Mouse (Mus musculus) kidney, adult 2 months (tissue): ENCODE data around the gene Dmkn. TPM values are rescaled to one million over a fixed set of nuclear protein-coding genes. Genes with fewer than 3 reads are reported as not detected.
A peak's percentile ranks its signal among the peaks of the same experiment; 100 is the strongest.

Experiments
- DNase-seq: peaks from one replicate; pipeline ENCODE4 v3.0.0; 2021
- H3K27ac ChIP-seq: fragments of 200-500 bp; 2 replicates; pipeline ENCODE4 v1.5.1; 2012; ENCODE audit warnings: low read depth, low read length, control low read depth, inconsistent platforms; ENCODE audit not compliant: insufficient read depth
- H3K27me3 ChIP-seq: fragments of 200-500 bp; replicated peaks from 2 replicates; pipeline ENCODE4 v1.6.1; 2012; ENCODE audit warnings: mild to moderate bottlenecking, moderate library complexity, low read length, inconsistent platforms; ENCODE audit not compliant: control insufficient read depth, insufficient read depth
- H3K36me3 ChIP-seq: fragments of 200-500 bp; 2 replicates; pipeline ENCODE4 v1.6.1; 2012; ENCODE audit warnings: mild to moderate bottlenecking, moderate library complexity, low read length, inconsistent platforms; ENCODE audit not compliant: control insufficient read depth, insufficient read depth
- H3K4me1 ChIP-seq: fragments of 200-500 bp; 2 replicates; pipeline ENCODE4 v1.6.1; 2011; ENCODE audit warnings: low read length; ENCODE audit not compliant: control insufficient read depth, insufficient read depth
- H3K4me3 ChIP-seq: fragments of 200-500 bp; 2 replicates; pipeline ENCODE4 v1.5.1; 2011; ENCODE audit warnings: mild to moderate bottlenecking, low read depth, low read length, control low read depth; ENCODE audit not compliant: insufficient read depth
- CTCF ChIP-seq: fragments of 200-500 bp; conservative IDR thresholded peaks from 2 replicates; pipeline ENCODE4 v1.5.1; 2011; ENCODE audit warnings: low read depth, mild to moderate bottlenecking, control low read depth, low read length, moderate library complexity, mixed read lengths; ENCODE audit not compliant: insufficient read depth, insufficient read length
- POLR2A ChIP-seq: fragments of 200-500 bp; IDR thresholded peaks from one replicate; pipeline ENCODE4 v1.6.1; 2011; ENCODE audit warnings: low read depth, low read length, control low read depth
- WGBS: fragments of 180-500 bp; shearing (Covaris S2); methylation state at CpG from one replicate; pipeline ENCODE4 v1.1.7; 2018; 5-methylcytosine and 5-hydroxymethylcytosine counted together
- polyA plus RNA-seq: library from polyadenylated mRNA; depleted of rRNA; stranded (reverse); fragments of >200 nt; gene quantifications from 2 replicates; pipeline ENCODE4 v1.2.3, GENCODE M21; 2012

Gene Dmkn
- polyA plus RNA-seq, 1 experiment = 2.1 TPM

DNA sequence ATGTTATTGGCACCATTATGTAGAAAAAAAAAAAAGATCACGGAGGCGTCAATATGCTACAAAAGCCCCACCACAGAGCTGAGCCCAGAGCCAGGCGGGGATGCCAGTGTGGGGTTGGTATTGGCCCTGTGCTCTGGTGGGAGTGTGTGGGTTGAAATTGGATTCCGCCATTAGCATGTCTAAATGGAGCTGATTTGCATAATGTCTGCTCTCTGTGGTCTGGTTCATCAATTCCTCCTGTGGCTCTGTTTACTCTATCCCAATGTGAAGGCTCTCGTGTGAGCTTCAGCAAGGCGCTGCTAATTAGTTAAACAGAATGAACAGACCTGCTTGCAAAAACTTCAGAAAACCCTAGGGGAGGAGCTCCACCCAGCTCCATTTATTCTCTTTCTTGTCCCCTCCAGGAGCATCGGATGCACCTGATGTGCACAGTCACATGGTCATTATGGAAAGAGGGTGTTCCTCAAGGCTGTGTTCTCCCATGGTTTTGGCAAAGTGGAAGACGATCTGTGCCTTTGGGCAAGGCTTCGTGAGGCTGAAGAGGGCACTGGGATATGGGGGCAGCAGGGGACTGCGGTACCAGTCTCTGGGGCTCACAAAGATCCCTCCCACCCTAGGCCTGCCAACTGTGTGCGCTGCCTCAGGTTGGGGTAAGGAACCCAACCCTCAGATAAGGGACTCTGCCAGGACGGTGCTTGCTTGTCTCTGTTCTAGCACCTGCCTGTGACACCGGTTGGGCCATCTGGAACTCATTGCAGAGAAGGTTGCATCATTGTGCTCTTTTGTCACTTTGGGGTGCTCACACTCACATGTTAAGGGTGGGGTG, 22.4 kb downstream of the Dmkn start:
- Histone ChIP-seq H3K4me3 (no peak overlapping the region), H3K36me3 (no peaks in the 10 kb centered on the region), H3K27ac (no peak overlapping the region), H3K4me1 (no peaks in the 10 kb centered on the region), H3K27me3 (no peaks in the 10 kb centered on the region)
- TF ChIP-seq POLR2A = no peak
- TF ChIP-seq CTCF = no peak
- WGBS = 62% methylated on average over 13 of the region's 13 CpGs
- no peak for DNase-seq

DNA sequence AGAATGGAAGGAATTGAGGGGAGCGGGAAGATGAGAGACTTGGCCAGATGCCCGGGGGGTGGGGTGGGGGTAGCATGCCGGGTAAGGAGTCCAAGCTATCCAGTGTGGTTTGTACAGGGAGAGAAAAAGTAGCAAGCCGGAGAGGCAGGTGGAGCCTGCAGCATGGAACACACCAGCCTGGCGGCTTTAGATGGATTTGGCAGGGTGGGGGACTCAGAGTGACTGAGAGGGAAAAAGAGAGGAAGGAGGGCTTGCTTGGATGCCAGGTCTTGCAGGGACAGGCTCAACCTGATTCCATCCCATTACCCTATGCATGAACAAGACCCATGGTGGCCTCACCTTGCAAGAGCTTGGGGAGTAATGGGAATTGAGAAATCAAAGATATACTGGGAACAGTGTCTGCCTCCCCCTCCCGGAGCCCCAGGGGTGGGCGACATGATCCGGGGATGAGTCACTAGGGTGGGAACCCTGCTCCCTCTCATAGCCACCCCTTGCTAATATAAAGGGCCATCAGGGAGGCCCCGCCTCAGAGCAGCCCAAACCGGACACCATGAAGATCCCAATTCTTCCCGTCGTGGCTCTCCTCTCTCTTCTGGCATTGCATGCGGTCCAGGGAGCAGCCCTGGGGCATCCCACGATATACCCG, 23.9 kb downstream of the Dmkn start, which contains the start of gene Krtdap:
Gene Krtdap (plus strand): TSS at position 520 of the 646 bp plus-strand sequence.
- no peaks in the 10 kb centered on the region for H3K27me3 ChIP-seq
- TF ChIP-seq POLR2A (no peak), CTCF (no peak)
- no peaks in the 10 kb centered on the region for H3K4me1 ChIP-seq
- H3K27ac ChIP-seq = no peak within 1 kb of the TSS
- no peaks in the 10 kb centered on the region for H3K36me3 ChIP-seq
- no peak within 1 kb of the TSS for H3K4me3 ChIP-seq
- 47% methylated on average over 15 of the region's 15 CpGs for WGBS
- DNase-seq = no peak

DNA sequence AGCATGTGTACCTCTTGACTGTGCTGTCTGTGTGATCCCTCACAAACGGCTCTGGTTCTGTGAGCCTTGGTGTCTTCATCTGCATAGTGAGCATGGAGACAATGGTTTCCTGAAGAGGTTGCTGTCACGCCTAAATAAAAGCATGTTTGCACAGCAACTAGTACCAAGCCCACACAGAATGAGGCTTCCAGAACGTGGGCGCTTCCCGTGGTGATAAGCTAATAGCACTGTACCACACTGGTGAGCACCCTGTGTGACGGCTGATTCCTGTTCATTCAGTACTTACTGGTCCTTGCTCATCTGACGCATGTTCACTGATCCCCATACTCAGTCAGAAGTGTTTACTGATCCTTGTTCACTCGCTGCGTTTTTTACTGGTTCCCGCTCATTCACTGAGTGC, 26.6 kb downstream of the Dmkn start:
- Histone ChIP-seq H3K27ac (no peak overlapping the region), H3K36me3 (no peaks in the 10 kb centered on the region), H3K4me1 (no peaks in the 10 kb centered on the region), H3K4me3 (no peak overlapping the region), H3K27me3 (no peaks in the 10 kb centered on the region)
- WGBS = 82% methylated on average over 10 of the region's 10 CpGs
- TF ChIP-seq CTCF = no peak
- TF ChIP-seq POLR2A = no peak
- DNase-seq = no peak

DNA sequence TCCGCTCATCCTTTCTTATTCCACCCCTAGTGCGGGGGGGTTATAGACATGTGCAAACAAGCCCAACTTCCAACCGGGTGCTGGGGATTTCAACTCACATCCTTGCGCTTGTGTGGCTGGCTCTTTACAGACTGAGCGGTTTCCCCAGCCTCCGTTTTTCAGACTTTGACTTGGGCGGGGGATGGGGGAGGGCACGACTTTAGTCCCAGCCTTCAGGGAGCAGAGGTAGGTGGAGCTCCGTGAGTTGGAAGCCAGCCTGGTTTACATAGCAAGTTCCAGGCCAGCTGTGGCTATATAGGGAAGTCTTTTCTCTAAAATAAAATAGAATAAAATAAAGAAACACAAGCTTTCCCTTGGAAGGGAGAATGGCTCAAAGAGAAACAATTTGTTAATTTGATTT, 28.4 kb downstream of the Dmkn start:
- no peak for TF ChIP-seq CTCF
- TF ChIP-seq POLR2A = no peak
- WGBS = 21% methylated on average over 9 of the region's 9 CpGs
- no peaks in the 10 kb centered on the region for H3K4me1 ChIP-seq
- no peaks in the 10 kb centered on the region for H3K27me3 ChIP-seq
- peak; percentile 19 for DNase-seq
- H3K36me3 ChIP-seq = no peaks in the 10 kb centered on the region
- no peak overlapping the region for H3K4me3 ChIP-seq
- no peak overlapping the region for H3K27ac ChIP-seq

DNA sequence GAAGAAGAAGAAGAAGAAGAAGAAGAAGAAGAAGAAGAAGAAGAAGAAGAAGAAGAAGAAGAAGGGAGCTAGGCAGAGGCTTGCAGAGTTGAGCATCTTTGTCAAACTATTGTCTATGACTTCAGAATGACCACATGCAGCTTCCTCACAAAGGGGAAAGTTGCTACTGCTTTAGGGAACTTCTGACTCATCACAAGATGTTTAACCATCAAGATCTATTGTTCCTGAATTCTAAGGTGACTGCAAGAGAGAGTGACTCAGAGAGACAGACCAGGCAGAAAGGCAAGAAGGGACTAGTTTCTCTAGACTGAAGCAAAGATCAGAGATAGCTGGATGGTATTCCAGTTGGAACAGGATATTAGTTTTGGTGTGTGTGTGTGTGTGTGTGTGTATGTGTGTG, 31.4 kb downstream of the Dmkn start:
- TF ChIP-seq CTCF (no peak), POLR2A (no peak)
- no peak overlapping the region for H3K4me3 ChIP-seq

DNA sequence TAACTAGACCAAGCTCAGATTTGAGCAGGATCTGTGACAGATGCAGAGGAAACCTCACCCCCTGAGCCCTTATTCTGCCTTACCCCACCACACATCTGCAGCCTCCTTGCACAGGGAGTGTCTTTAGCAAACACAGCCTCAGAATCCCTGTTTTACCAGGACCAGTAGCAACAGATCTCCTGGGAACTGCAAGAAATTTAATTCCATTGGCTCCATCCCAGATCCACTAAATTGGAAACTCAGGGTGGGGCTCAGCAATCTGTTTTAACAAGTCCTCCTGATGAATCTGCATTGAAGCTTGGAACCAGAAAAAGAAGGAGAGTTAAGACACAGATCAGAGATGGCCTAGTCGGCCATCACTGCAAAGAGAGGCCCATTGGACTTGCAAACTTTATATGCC, 33.2 kb downstream of the Dmkn start:
- no peak for TF ChIP-seq CTCF
- no peaks in the 10 kb centered on the region for H3K4me1 ChIP-seq
- 86% methylated on average over 1 of the region's 1 CpGs for WGBS
- no peak overlapping the region for H3K4me3 ChIP-seq
- no peaks in the 10 kb centered on the region for H3K36me3 ChIP-seq
- no peak overlapping the region for H3K27ac ChIP-seq
- H3K27me3 ChIP-seq = no peaks in the 10 kb centered on the region
- no peak for DNase-seq

More for the DNA sequence above, 31.4 kb downstream of the Dmkn start:
- Histone ChIP-seq H3K27me3 (no peaks in the 10 kb centered on the region), H3K27ac (no peak overlapping the region), H3K4me1 (no peaks in the 10 kb centered on the region), H3K36me3 (no peaks in the 10 kb centered on the region)
- no peak for DNase-seq

DNA sequence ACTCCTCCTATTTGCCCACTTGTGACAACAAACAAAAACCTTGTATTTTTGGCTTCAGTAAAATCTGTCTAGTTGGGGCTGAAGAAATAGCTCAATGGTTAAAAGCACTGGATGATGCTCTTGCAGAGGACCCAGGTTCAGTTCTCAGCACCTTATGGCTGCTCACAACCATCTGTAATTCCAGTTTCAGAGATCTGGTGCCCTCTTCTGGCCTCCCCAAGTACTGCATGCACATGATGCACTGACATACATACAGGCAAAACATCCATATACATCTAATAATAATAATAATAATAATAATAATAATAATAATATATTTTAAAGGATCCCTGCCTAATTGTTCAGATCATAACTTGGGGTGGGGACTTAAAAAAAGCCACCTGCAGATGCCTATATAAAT, 37.1 kb downstream of the Dmkn start:
- Histone ChIP-seq H3K4me3 (no peak overlapping the region), H3K36me3 (no peaks in the 10 kb centered on the region), H3K27me3 (no peaks in the 10 kb centered on the region), H3K4me1 (no peaks in the 10 kb centered on the region), H3K27ac (no peak overlapping the region)
- TF ChIP-seq POLR2A (no peak), CTCF (no peak)
- DNase-seq = no peak
